Mouse (Mus musculus): ENCODE data around the gene Aktip. TPM values are rescaled to one million over a fixed set of nuclear protein-coding genes. Genes with fewer than 3 reads are reported as not detected.

The Aktip gene
- total RNA-seq (2021): 100 to 1,000 TPM in 1 of 2 experiments, 10 to 100 TPM in 1; 99.8 to 102 TPM

GRCm38 (mm10) chr8:91199876-91200275 is at the start of gene Aktip:
TSS of gene Aktip (minus strand) at chr8:91199976.
- DNase-seq: no peak

GRCm38 (mm10) chr8:91245821-91246454 is 46.2 kb upstream of the Aktip start:
- DNase-seq: no peak

- no peak for DNase-seq
Measured at GRCm38 (mm10) chr8:91242721-91243120, 42.9 kb upstream of the Aktip start.

- no peak for DNase-seq
Measured at GRCm38 (mm10) chr8:91241873-91242519, 42.2 kb upstream of the Aktip start.

GRCm38 (mm10) chr8:91241371-91241770 is 41.6 kb upstream of the Aktip start:
- DNase-seq: no peak

- no peak for DNase-seq
Measured at GRCm38 (mm10) chr8:91237191-91237590, 37.4 kb upstream of the Aktip start.

- DNase-seq: no peak
Measured at GRCm38 (mm10) chr8:91234097-91234496, 34.3 kb upstream of the Aktip start.

- DNase-seq: no peak
Measured at GRCm38 (mm10) chr8:91227421-91227841, 27.7 kb upstream of the Aktip start.

GRCm38 (mm10) chr8:91224227-91224626 is 24.5 kb upstream of the Aktip start:
- DNase-seq: no peak

GRCm38 (mm10) chr8:91221841-91222240 is 22.1 kb upstream of the Aktip start:
- DNase-seq: no peak

- no peak for DNase-seq
Measured at GRCm38 (mm10) chr8:91218271-91218670, 18.5 kb upstream of the Aktip start.

GRCm38 (mm10) chr8:91217062-91217905 is 17.5 kb upstream of the Aktip start:
- no peak for DNase-seq

- no peak for DNase-seq
Measured at GRCm38 (mm10) chr8:91214287-91214686, 14.5 kb upstream of the Aktip start.

GRCm38 (mm10) chr8:91212948-91213347 is 13.2 kb upstream of the Aktip start:
- DNase-seq: no peak

- DNase-seq: no peak
Measured at GRCm38 (mm10) chr8:91209658-91210057, 9.9 kb upstream of the Aktip start.

GRCm38 (mm10) chr8:91207676-91208075 is 7.9 kb upstream of the Aktip start:
- no peak for DNase-seq

- DNase-seq: no peak
Measured at GRCm38 (mm10) chr8:91205897-91206296, 6.1 kb upstream of the Aktip start.

GRCm38 (mm10) chr8:91201184-91201583 is 1.4 kb upstream of the Aktip start:
- DNase-seq: no peak

- DNase-seq: no peak
Measured at GRCm38 (mm10) chr8:91198036-91198435, 1.7 kb downstream of the Aktip start.

- DNase-seq: no peak
Measured at GRCm38 (mm10) chr8:91197233-91197632, 2.5 kb downstream of the Aktip start.

- no peak for DNase-seq
Measured at GRCm38 (mm10) chr8:91196661-91197060, 3.1 kb downstream of the Aktip start.

GRCm38 (mm10) chr8:91194081-91194480 is 5.7 kb downstream of the Aktip start:
- no peak for DNase-seq

GRCm38 (mm10) chr8:91192941-91193340 is 6.8 kb downstream of the Aktip start:
- no peak for DNase-seq
